Mouse (Mus musculus): ENCODE results near the gene Unc93a. TPM values are rescaled to one million over a fixed set of nuclear protein-coding genes. Genes with fewer than 3 reads are reported as not detected.

Unc93a gene
- not detected for polyA plus RNA-seq (2014; fragmentation: Illumina TruSeq; extraction: RNeasy Lipid Tissue Mini Kit (QIAGEN cat#74804); ENCODE audit: low read depth, low replicate concordance)

GRCm38 (mm10) chr17:13131710-13132109 is at the start of gene Unc93a:
Gene Unc93a (minus strand): TSS chr17:13131810.

GRCm38 (mm10) chr17:13060804-13061203 is 70.8 kb downstream of the Unc93a start, which contains the start of gene Tcp10b:
Gene Tcp10b (plus strand): TSS chr17:13061104.

Other genes with a start within 250 kb of the Unc93a start
- not detected for gene Pnldc1, start 221.6 kb downstream of the Unc93a start, polyA plus RNA-seq (2014; fragmentation: Illumina TruSeq; extraction: RNeasy Lipid Tissue Mini Kit (QIAGEN cat#74804); ENCODE audit: low read depth, low replicate concordance)
- 209 TPM for gene Tcp1, start 216.1 kb downstream of the Unc93a start, polyA plus RNA-seq (2014; fragmentation: Illumina TruSeq; extraction: RNeasy Lipid Tissue Mini Kit (QIAGEN cat#74804); ENCODE audit: low read depth, low replicate concordance)
- 88.3 TPM for gene Mrpl18, start 215.5 kb downstream of the Unc93a start, polyA plus RNA-seq (2014; fragmentation: Illumina TruSeq; extraction: RNeasy Lipid Tissue Mini Kit (QIAGEN cat#74804); ENCODE audit: low read depth, low replicate concordance)
- 353 TPM for gene Acat3, start 191.2 kb downstream of the Unc93a start, polyA plus RNA-seq (2014; fragmentation: Illumina TruSeq; extraction: RNeasy Lipid Tissue Mini Kit (QIAGEN cat#74804); ENCODE audit: low read depth, low replicate concordance)
- gene Acat2, start 171.1 kb downstream of the Unc93a start, polyA plus RNA-seq (2014; fragmentation: Illumina TruSeq; extraction: RNeasy Lipid Tissue Mini Kit (QIAGEN cat#74804); ENCODE audit: low read depth, low replicate concordance), result 81.3 TPM
- 55.4 TPM for gene Wtap, start 137.6 kb downstream of the Unc93a start, polyA plus RNA-seq (2014; fragmentation: Illumina TruSeq; extraction: RNeasy Lipid Tissue Mini Kit (QIAGEN cat#74804); ENCODE audit: low read depth, low replicate concordance)
- 170 TPM for gene Sod2, start 125.0 kb downstream of the Unc93a start, polyA plus RNA-seq (2014; fragmentation: Illumina TruSeq; extraction: RNeasy Lipid Tissue Mini Kit (QIAGEN cat#74804); ENCODE audit: low read depth, low replicate concordance)
- not detected for gene Gpr31b, start 79.5 kb downstream of the Unc93a start, polyA plus RNA-seq (2014; fragmentation: Illumina TruSeq; extraction: RNeasy Lipid Tissue Mini Kit (QIAGEN cat#74804); ENCODE audit: low read depth, low replicate concordance)
- 0.26 TPM for gene Tcp10b, start 70.7 kb downstream of the Unc93a start, polyA plus RNA-seq (2014; fragmentation: Illumina TruSeq; extraction: RNeasy Lipid Tissue Mini Kit (QIAGEN cat#74804); ENCODE audit: low read depth, low replicate concordance)
- gene Smok2a, start 89.4 kb upstream of the Unc93a start, polyA plus RNA-seq (2014; fragmentation: Illumina TruSeq; extraction: RNeasy Lipid Tissue Mini Kit (QIAGEN cat#74804); ENCODE audit: low read depth, low replicate concordance), result not detected
- not detected for gene Smok2b, start 98.4 kb upstream of the Unc93a start, polyA plus RNA-seq (2014; fragmentation: Illumina TruSeq; extraction: RNeasy Lipid Tissue Mini Kit (QIAGEN cat#74804); ENCODE audit: low read depth, low replicate concordance)
- gene Tcp10c, start 222.8 kb upstream of the Unc93a start, polyA plus RNA-seq (2014; fragmentation: Illumina TruSeq; extraction: RNeasy Lipid Tissue Mini Kit (QIAGEN cat#74804); ENCODE audit: low read depth, low replicate concordance), result not detected